Mouse (Mus musculus): Measurements from ENCODE around the gene Smpx. TPM values are rescaled to one million over a fixed set of nuclear protein-coding genes. Genes with fewer than 3 reads are reported as not detected.
A peak's percentile ranks its signal among the peaks of the same experiment; 100 is the strongest.

Gene Smpx
- polyA plus RNA-seq, 1 experiment from 2014 or later: 1.0 TPM

DNA sequence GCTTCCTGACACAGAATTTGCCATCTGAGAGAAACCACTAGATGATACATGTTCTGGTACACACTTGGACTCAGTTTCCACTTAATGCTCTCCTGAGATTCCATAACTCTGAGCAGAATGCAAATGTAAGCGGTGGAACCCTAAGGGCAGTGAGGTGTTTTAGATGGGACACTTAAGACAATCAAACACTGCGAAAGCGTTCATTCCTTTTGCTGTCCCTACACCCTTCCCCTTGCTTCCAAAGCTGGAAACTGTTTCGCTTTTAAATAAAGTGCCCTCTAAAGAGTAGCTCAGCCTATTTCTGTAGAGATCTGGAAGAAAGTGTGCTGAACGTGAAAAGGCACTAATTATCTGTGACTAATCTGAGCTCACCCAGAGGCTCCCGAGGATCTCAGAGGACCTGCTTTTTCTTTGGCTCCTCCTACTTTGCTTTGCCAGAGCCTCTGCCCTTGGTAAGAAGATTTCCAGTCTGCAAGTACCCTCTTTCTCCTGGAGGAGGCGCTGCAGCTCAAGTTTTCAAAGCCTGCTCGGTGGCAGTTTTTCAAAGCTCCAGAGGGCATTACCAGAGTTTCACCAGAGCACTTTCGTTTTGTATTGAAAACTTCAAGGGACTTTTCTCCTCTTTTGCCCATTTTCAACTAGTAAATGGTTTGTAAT, 33.1 kb downstream of the Smpx start:
- peak; percentile 9 for DNase-seq
- Histone ChIP-seq H3K9me3 (replicated peaks) (no peaks in the 10 kb centered on the region), H3K4me2 (no peak overlapping the region), H3K4me1 (replicated peaks) (no peaks in the 10 kb centered on the region), H3K36me3 (no peaks in the 10 kb centered on the region), H3K27me3 (no peaks in the 10 kb centered on the region), H3K4me3 (replicated peaks) (no peak overlapping the region), H3K27ac (no peak overlapping the region), H3K9ac (no peak overlapping the region)
- WGBS (ENCODE audit: insufficient replicate concordance): 28% methylated on average over 9 of the region's 9 CpGs
- ATAC-seq (ENCODE audit: low read depth): no peak; the same call in 1 of the 2 replicates

DNA sequence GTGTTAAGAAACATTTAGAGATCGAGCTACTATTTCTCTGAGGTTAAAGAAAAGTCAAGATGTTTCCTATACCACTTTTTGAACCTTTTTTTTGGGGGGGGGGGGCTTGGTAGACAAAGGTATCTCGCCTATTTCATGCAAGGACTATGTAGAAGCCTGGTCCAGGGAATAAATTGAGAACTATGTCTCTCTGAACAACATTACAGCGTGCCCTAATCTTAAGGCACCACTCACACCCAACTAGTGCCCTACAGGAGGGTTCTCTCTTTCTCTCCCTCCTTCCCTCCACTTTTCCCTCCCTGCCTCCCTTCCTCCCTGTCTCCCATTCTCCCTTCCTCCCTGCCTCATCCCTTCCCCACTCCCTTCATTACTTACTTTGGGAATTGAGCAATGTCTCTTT, 33.6 kb downstream of the Smpx start:
- Histone ChIP-seq H3K9ac (no peak overlapping the region), H3K27me3 (no peaks in the 10 kb centered on the region), H3K4me3 (replicated peaks) (no peak overlapping the region), H3K4me1 (replicated peaks) (no peaks in the 10 kb centered on the region), H3K36me3 (no peaks in the 10 kb centered on the region), H3K9me3 (replicated peaks) (no peaks in the 10 kb centered on the region), H3K4me2 (no peak overlapping the region), H3K27ac (no peak overlapping the region)
- WGBS (ENCODE audit: insufficient replicate concordance): 25% methylated on average over 3 of the region's 3 CpGs
- no peak for DNase-seq
- ATAC-seq (ENCODE audit: low read depth): no peak

DNA sequence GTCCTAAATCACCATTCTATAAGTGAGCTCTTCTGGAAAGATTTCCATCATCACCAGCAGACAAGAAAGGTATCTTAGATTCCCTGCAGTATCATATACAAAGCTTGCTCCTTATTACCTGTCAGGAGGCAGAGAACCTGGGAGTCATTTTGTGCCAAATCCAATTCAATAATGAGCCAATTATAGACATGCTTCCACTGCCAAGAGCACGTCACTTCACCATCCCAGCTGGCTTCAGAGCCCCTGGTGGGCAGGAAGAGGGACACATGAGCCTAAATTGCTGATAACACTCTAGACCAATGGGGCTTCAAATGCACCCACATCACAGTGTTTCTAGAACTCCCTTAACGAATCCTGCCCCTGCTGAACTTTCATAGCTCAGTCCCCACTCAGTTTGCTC, 35.1 kb downstream of the Smpx start:
- Histone ChIP-seq H3K9me3 (replicated peaks) (no peaks in the 10 kb centered on the region), H3K4me1 (replicated peaks) (no peaks in the 10 kb centered on the region), H3K9ac (no peak overlapping the region), H3K4me3 (replicated peaks) (no peak overlapping the region), H3K27ac (no peak overlapping the region), H3K36me3 (no peaks in the 10 kb centered on the region), H3K27me3 (no peaks in the 10 kb centered on the region), H3K4me2 (no peak overlapping the region)
- DNase-seq: no peak
- WGBS (ENCODE audit: insufficient replicate concordance): 30% methylated on average over 2 of the region's 2 CpGs
- no peak for ATAC-seq (ENCODE audit: low read depth)

DNA sequence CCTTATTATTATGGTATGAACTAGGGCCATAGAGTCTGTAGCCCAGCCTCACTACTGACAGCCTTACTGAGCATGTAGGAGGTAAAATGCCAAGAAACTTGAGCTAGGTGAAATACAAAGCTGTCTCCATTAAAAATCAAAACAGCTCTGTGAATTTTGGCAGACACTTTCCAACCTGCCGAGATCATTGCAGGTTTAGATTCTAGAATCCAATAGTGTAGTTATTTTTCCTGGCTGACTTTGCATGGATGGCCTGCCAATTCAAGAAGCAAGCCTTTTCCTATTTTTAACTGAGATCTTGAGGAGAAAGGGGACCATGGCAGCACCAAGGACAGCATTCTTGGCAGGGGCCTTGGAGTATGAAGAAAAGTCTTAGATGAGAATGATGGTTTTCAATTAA, 35.6 kb downstream of the Smpx start:
- Histone ChIP-seq H3K9ac (no peak overlapping the region), H3K27me3 (no peaks in the 10 kb centered on the region), H3K4me3 (replicated peaks) (no peak overlapping the region), H3K9me3 (replicated peaks) (no peaks in the 10 kb centered on the region), H3K27ac (no peak overlapping the region), H3K36me3 (no peaks in the 10 kb centered on the region), H3K4me1 (replicated peaks) (no peaks in the 10 kb centered on the region), H3K4me2 (no peak overlapping the region)
- DNase-seq: no peak
- 60% methylated on average over 1 of the region's 1 CpGs for WGBS (ENCODE audit: insufficient replicate concordance)
- no peak for ATAC-seq (ENCODE audit: low read depth)

- 65% methylated on average over 10 of the region's 10 CpGs for WGBS (ENCODE audit: insufficient replicate concordance)
- no peak for DNase-seq
- H3K4me2 ChIP-seq: no peak overlapping the region
- ATAC-seq (ENCODE audit: low read depth): no peak
- H3K36me3 ChIP-seq: no peaks in the 10 kb centered on the region
- no peaks in the 10 kb centered on the region for H3K4me1 ChIP-seq (replicated peaks)
- H3K9me3 ChIP-seq (replicated peaks): no peaks in the 10 kb centered on the region
- H3K4me3 ChIP-seq (replicated peaks): no peak overlapping the region
- no peak overlapping the region for H3K9ac ChIP-seq
- no peak overlapping the region for H3K27ac ChIP-seq
- no peaks in the 10 kb centered on the region for H3K27me3 ChIP-seq
These were observed 49.3 kb downstream of the Smpx start for GRCm38 (mm10) chrX:157747815-157748544.

GRCm38 (mm10) chrX:157754559-157754958, 55.8 kb downstream of the Smpx start:
- Histone ChIP-seq H3K4me2 (no peak overlapping the region), H3K9ac (no peak overlapping the region), H3K4me3 (replicated peaks) (no peak overlapping the region), H3K4me1 (replicated peaks) (no peaks in the 10 kb centered on the region), H3K9me3 (replicated peaks) (no peaks in the 10 kb centered on the region), H3K27me3 (no peaks in the 10 kb centered on the region), H3K27ac (no peak overlapping the region), H3K36me3 (no peaks in the 10 kb centered on the region)
- no peak for DNase-seq
- 59% methylated on average over 4 of the region's 4 CpGs for WGBS (ENCODE audit: insufficient replicate concordance)
- ATAC-seq (ENCODE audit: low read depth): no peak

DNA sequence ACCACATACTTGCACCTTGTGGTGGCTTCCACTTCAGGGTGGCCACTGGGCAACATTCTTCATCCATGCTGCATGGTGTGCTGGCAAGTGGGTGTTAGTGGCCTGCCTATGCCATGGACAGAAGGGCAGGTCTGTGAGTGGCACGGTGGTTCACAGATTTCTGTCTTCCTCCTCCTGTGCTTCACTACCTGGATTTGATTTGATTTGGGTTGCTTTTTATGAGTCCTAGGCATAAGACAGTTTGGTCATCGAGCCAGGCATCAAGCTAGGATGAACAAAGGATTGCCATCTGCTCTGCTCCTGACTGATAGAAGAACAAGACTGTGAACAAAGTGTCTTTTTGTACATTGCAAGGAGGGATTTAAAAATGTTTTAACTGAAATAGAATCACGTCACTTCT, 63.8 kb downstream of the Smpx start:
- ATAC-seq (ENCODE audit: low read depth) (no peak), DNase-seq (no peak)
- WGBS (ENCODE audit: insufficient replicate concordance): 59% methylated on average over 3 of the region's 3 CpGs
- H3K36me3 ChIP-seq: no peaks in the 10 kb centered on the region
- no peaks in the 10 kb centered on the region for H3K4me1 ChIP-seq (replicated peaks)
- no peak overlapping the region for H3K4me3 ChIP-seq (replicated peaks)
- no peaks in the 10 kb centered on the region for H3K27me3 ChIP-seq
- H3K4me2 ChIP-seq: no peak overlapping the region
- H3K27ac ChIP-seq: no peak overlapping the region
- no peak overlapping the region for H3K9ac ChIP-seq
- H3K9me3 ChIP-seq (replicated peaks): no peaks in the 10 kb centered on the region

- no peaks in the 10 kb centered on the region for H3K36me3 ChIP-seq
- DNase-seq (no peak), ATAC-seq (ENCODE audit: low read depth) (no peak)
- H3K4me2 ChIP-seq: no peak overlapping the region
- 57% methylated on average over 2 of the region's 2 CpGs for WGBS (ENCODE audit: insufficient replicate concordance)
- no peaks in the 10 kb centered on the region for H3K4me1 ChIP-seq (replicated peaks)
- H3K9me3 ChIP-seq (replicated peaks): no peaks in the 10 kb centered on the region
- no peak overlapping the region for H3K4me3 ChIP-seq (replicated peaks)
- no peak overlapping the region for H3K9ac ChIP-seq
- no peaks in the 10 kb centered on the region for H3K27me3 ChIP-seq
- no peak overlapping the region for H3K27ac ChIP-seq
These were observed 103.0 kb downstream of the Smpx start for GRCm38 (mm10) chrX:157801669-157802068.

Other genes starting within 250 kb of the Smpx start
- gene Sms, start 206.6 kb upstream of the Smpx start, polyA plus RNA-seq (2015; fragmentation: Nextera tagmentation; extraction: Ambion mirVana): 31.5 and 35.1 TPM in 2 replicates
- gene Yy2, start 129.9 kb upstream of the Smpx start, polyA plus RNA-seq (2015; fragmentation: Nextera tagmentation; extraction: Ambion mirVana): 0.62 and 1.4 TPM in 2 replicates
- 6.4 and 7.5 TPM in 2 replicates for gene Mbtps2, start 100.2 kb upstream of the Smpx start, polyA plus RNA-seq (2015; fragmentation: Nextera tagmentation; extraction: Ambion mirVana)
- not detected in 2 replicates for gene Klhl34, start 119.5 kb downstream of the Smpx start, polyA plus RNA-seq (2015; fragmentation: Nextera tagmentation; extraction: Ambion mirVana)

All from liver, embryonic 13.5 days (tissue).